Mouse (Mus musculus) forebrain, embryonic 15.5 days (tissue): ENCODE measurements around the gene Egfl7. TPM values are rescaled to one million over a fixed set of nuclear protein-coding genes. Genes with fewer than 3 reads are reported as not detected.

Experiments
- ATAC-seq: fragments of 200-750 bp; cut with Nextera tagmentation; replicated peaks from 2 replicates; pipeline ENCODE4 v1.8.0; 2017; ENCODE audit warnings: mild to moderate bottlenecking, moderate TSS enrichment, moderate library complexity
- H3K27ac ChIP-seq: fragments of 300-500 bp; sonication (generic); replicated peaks from 2 replicates; pipeline ENCODE4 v1.5.1; 2015; ENCODE audit warnings: mild to moderate bottlenecking, inconsistent platforms
- H3K27me3 ChIP-seq: fragments of 300-500 bp; sonication (generic); 2 replicates; pipeline ENCODE4 v1.6.1; 2015; ENCODE audit warnings: inconsistent platforms
- H3K36me3 ChIP-seq: fragments of 300-500 bp; sonication (generic); 2 replicates; pipeline ENCODE4 v1.6.1; 2015; ENCODE audit warnings: mild to moderate bottlenecking, inconsistent platforms
- H3K4me1 ChIP-seq: fragments of 300-500 bp; sonication (generic); 2 replicates; pipeline ENCODE4 v1.6.1; 2015; ENCODE audit warnings: inconsistent platforms
- H3K4me2 ChIP-seq: fragments of 300-500 bp; sonication (generic); replicated peaks from 2 replicates; pipeline ENCODE4 v1.6.1; 2015; ENCODE audit warnings: mild to moderate bottlenecking, inconsistent platforms
- H3K4me3 ChIP-seq: fragments of 300-500 bp; sonication (generic); 2 replicates; pipeline ENCODE4 v1.5.1; 2015; ENCODE audit warnings: mild to moderate bottlenecking, inconsistent platforms
- H3K9ac ChIP-seq: fragments of 300-500 bp; sonication (generic); replicated peaks from 2 replicates; pipeline ENCODE4 v1.6.1; 2015; ENCODE audit warnings: mild to moderate bottlenecking, inconsistent platforms
- H3K9me3 ChIP-seq: fragments of 300-500 bp; sonication (generic); 2 replicates; pipeline ENCODE4 v1.6.1; 2016; ENCODE audit warnings: inconsistent platforms
- WGBS: fragments of 180-500 bp; shearing (Covaris S2); methylation state at CpG from one replicate; pipeline ENCODE4 v1.1.7; 2015; ENCODE audit warnings: mixed read lengths; 5-methylcytosine and 5-hydroxymethylcytosine counted together
- microRNA counts: library from miRNA; unstranded; fragments of <30 nt; microRNA quantifications from one replicate; lab custom pipeline; 2016
- microRNA-seq: library from miRNA; unstranded; fragments of <30 nt; microRNA quantifications from one replicate; pipeline ENCODE4, GENCODE M21; 2016
- polyA plus RNA-seq: library from polyadenylated mRNA; unstranded; fragments of >200 nt; fragmentation: Nextera tagmentation; extraction: Ambion mirVana; gene quantifications from 2 replicates; pipeline ENCODE4 v1.2.1, GENCODE M21; 2015

Gene Egfl7
- polyA plus RNA-seq, 1 experiment from 2014 or later: 46.4 TPM

DNA sequence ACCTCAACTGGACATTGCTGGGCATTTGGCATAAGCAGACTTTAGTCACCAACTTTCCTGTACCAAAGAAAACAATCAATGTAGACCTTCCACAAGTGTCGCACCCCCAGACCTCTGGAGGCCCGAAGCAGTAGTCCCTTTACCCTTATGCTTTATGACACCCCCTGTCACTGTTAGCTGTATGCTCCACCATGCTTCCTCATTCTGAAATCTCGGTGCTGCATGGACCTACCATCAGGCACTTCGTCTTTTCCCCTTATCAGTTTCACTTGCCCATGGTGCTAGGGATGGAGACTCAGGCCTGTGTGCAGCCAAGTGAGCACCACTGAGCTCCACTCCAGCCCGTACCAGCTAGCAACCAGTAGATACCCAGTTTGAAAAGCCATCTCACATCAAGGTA lies 58.2 kb downstream of the Egfl7 start:
- 83% methylated on average over 5 of the region's 5 CpGs for WGBS
- Histone ChIP-seq H3K27me3 (no peaks in the 10 kb centered on the region), H3K36me3 (peaks cover 31% of the 10 kb centered on the region), H3K9me3 (no peaks in the 10 kb centered on the region), H3K4me3 (peak overlapping the region; percentile 67; the same call in 1 of the 2 replicates), H3K9ac (0 out of 2 replicates have a peak overlapping the region, but pooled peaks have one; percentile 86), H3K4me1 (peaks cover 29% of the 10 kb centered on the region), H3K27ac (no peak overlapping the region), H3K4me2 (peak overlapping the region; percentile 66)
- ATAC-seq: no peak

DNA sequence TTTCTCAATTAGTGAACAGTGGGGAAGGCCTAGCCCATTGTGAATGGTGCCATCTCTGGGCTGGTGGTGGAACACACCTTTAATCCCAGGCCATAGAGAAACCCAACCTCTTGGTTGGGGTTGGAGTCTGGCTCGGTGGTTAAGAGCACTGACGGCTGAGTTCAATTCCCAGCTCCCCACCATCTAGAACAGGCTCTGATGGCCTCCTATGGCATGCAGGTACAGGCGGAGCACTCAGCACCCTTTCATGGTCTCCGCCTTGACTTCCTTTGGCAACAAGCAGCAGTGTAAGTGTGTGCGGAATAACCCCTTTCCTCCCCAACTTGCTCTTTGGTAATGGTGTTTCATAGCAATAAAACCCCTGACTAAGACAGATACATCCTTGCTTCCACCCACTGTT lies 58.8 kb downstream of the Egfl7 start:
- H3K9ac ChIP-seq: peak overlapping the region; percentile 86
- no peaks in the 10 kb centered on the region for H3K27me3 ChIP-seq
- peak overlapping the region; percentile 67 for H3K4me3 ChIP-seq
- peaks cover 25% of the 10 kb centered on the region for H3K4me1 ChIP-seq
- H3K4me2 ChIP-seq: peak overlapping the region; percentile 66
- no peak overlapping the region for H3K27ac ChIP-seq
- H3K9me3 ChIP-seq: no peaks in the 10 kb centered on the region
- peaks cover 31% of the 10 kb centered on the region for H3K36me3 ChIP-seq
- WGBS: 70% methylated on average over 5 of the region's 5 CpGs
- ATAC-seq: no peak

DNA sequence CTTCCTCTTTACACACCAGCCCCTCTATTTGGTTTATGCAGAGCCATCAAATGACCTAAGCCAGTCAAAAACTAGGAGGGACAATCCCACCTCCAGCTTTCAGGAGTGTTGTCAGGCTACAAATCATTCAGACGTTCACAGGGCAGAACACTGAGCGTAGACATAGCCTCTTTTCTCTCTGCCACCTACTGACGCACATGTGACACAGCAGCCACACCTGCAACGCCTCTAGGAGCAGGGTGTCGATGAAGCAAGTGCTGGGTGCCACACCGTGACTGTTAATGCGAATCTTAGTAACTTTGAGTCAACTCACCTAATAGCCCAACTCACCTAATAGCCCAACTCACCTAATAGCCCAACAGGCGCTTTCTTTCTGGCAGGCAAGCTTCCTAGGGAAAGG lies 59.3 kb downstream of the Egfl7 start:
- 8% methylated on average over 8 of the region's 8 CpGs for WGBS
- Histone ChIP-seq H3K4me2 (peak overlapping the region; percentile 66), H3K4me1 (peaks cover 25% of the 10 kb centered on the region), H3K36me3 (peaks cover 31% of the 10 kb centered on the region), H3K9me3 (no peaks in the 10 kb centered on the region), H3K9ac (peak overlapping the region; percentile 86), H3K27ac (no peak overlapping the region; the same call in 1 of the 2 replicates), H3K4me3 (peak overlapping the region; percentile 67), H3K27me3 (no peaks in the 10 kb centered on the region)
- ATAC-seq: peak; percentile 38; the same call in 1 of the 2 replicates

DNA sequence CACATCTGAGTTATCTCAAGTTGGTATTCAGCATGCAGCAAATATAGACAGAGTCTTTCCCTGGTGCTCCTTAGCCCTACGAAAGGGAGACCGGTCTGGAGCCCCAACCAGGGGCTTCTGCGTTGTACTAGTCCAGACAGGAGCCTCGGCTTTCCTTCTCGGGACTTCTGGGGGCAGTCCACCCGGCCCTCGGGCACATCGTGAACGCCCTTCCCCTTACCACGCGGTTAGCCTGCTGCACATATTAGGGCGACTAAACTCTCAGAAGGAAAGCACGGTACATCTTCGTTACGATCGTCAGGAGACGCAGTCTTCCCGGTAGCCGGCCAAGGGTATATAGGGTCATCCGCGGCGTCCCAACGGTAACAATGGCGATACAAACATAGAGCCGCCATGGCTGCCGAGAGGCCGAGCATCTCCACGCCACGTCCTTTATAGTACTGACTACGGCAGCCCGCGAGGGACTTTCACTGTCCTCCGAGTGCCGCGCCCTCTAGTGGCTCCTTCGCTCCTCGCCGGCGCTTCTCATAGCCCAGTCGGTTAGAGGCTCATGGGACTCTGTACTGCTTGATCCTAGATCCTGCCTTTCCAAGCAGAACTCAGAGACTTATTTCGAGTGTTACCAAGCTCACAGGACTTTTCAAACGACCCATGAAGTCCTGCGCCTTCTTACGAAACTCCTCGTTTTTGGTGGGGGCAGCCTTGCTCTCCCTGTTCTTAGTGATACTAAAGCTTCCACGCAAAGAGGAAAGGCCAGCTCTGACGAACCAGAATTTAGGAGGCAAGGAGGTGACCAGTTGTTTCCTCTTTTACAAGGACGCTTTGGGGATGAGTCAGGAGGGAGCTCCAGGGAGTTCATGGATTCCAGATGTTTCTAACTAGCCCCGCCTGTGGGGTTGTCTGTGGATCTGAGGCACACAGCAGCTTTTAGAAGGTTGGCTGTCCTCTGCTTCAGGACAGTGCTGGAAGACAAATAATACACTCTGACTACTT lies 60.3 kb downstream of the Egfl7 start:
- Histone ChIP-seq H3K4me2 (peak overlapping the region; percentile 66), H3K36me3 (peaks cover 27% of the 10 kb centered on the region), H3K4me3 (peak overlapping the region; percentile 67), H3K9ac (peak overlapping the region; percentile 86), H3K27ac (peak overlapping the region; percentile 72), H3K9me3 (no peaks in the 10 kb centered on the region), H3K4me1 (peaks cover 22% of the 10 kb centered on the region), H3K27me3 (no peaks in the 10 kb centered on the region)
- 5% methylated on average over 49 of the region's 49 CpGs for WGBS
- ATAC-seq: peak; percentile 91

DNA sequence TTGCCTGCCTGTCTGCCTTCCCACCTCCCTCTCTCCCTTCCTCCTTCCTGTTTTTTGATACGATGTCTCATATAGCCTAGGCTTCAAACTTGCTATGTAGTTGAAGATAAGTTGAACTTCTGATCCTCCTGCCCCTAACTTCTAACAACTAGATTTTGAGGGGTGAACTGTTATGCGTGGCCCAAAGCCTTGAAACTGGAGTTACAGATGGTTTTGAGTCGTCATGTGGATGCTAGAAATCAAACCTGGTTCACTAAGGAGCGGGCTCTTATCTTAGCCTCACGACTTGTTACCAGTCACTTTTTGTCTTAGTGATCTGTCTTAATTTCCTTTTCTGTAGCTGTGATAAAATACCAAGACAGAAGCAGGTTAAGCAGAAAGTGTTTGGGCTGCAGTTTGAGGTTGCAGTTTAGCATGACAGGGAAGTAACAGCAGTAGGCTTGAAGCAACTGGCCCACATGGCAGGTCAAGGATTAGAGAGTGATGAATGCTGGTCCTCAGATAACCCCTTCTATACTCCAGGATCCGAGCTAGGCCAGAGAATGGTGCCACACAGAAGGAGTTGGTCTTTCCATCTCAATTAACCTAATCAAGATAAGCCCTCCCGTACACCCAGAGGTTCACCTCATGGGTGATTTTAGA lies 61.3 kb downstream of the Egfl7 start:
- Histone ChIP-seq H3K4me1 (peaks cover 22% of the 10 kb centered on the region), H3K27me3 (no peaks in the 10 kb centered on the region), H3K9me3 (no peaks in the 10 kb centered on the region), H3K27ac (no peak overlapping the region), H3K36me3 (peaks cover 18% of the 10 kb centered on the region), H3K4me2 (no peak overlapping the region), H3K4me3 (no peak overlapping the region), H3K9ac (no peak overlapping the region)
- no peak for ATAC-seq
- 80% methylated on average over 7 of the region's 7 CpGs for WGBS

MicroRNA genes within 50 kb of the gene (microRNA counts, 519-probe panel; counts per million panel counts)
- 3,714 counts per million, percentile 89 among the panel's probes with 10 or more counts for microRNA mmu-miR-126-3p (lab: Ali Mortazavi, UCI)
- 3,028 counts per million, percentile 73 among the panel's probes with 10 or more counts for microRNA mmu-miR-126-5p (lab: Ali Mortazavi, UCI)

Small RNAs within 50 kb of the gene (microRNA-seq; reads per million reads assigned to microRNA genes)
- not detected for gene Mir126a
- not detected for gene Mir126b

Other genes starting within 250 kb of the Egfl7 start
- gene Dnlz, start 227.9 kb upstream of the Egfl7 start, polyA plus RNA-seq: 33.0 and 33.5 TPM in 2 replicates
- gene Card9, start 219.1 kb upstream of the Egfl7 start, polyA plus RNA-seq: 1.4 and 1.5 TPM in 2 replicates
- gene Snapc4, start 199.4 kb upstream of the Egfl7 start, polyA plus RNA-seq: 31.4 and 31.6 TPM in 2 replicates
- 191 and 194 TPM in 2 replicates for gene Entr1, start 190.7 kb upstream of the Egfl7 start, polyA plus RNA-seq
- 90.2 and 98.3 TPM in 2 replicates for gene Pmpca, start 190.7 kb upstream of the Egfl7 start, polyA plus RNA-seq
- gene Inpp5e, start 170.8 kb upstream of the Egfl7 start, polyA plus RNA-seq: 20.6 and 22.4 TPM in 2 replicates
- gene Sec16a, start 134.8 kb upstream of the Egfl7 start, polyA plus RNA-seq: 18.3 and 19.8 TPM in 2 replicates
- gene Notch1, start 63.4 kb upstream of the Egfl7 start, polyA plus RNA-seq: 22.6 and 26.1 TPM in 2 replicates
- gene Gm20532, start 6.6 kb downstream of the Egfl7 start, polyA plus RNA-seq: not detected in 2 replicates
- gene Agpat2, start 24.4 kb downstream of the Egfl7 start, polyA plus RNA-seq: 3.4 and 3.9 TPM in 2 replicates
- 111 and 121 TPM in 2 replicates for gene Fam69b, start 48.4 kb downstream of the Egfl7 start, polyA plus RNA-seq
- gene Lcn4, start 91.3 kb downstream of the Egfl7 start, polyA plus RNA-seq: not detected in 2 replicates